Mouse (Mus musculus): ENCODE results near the gene Itpka. TPM values are rescaled to one million over a fixed set of nuclear protein-coding genes. Genes with fewer than 3 reads are reported as not detected.

The Itpka gene
- polyA plus RNA-seq, 1 experiment from 2014 or later: 0.34 TPM

DNA sequence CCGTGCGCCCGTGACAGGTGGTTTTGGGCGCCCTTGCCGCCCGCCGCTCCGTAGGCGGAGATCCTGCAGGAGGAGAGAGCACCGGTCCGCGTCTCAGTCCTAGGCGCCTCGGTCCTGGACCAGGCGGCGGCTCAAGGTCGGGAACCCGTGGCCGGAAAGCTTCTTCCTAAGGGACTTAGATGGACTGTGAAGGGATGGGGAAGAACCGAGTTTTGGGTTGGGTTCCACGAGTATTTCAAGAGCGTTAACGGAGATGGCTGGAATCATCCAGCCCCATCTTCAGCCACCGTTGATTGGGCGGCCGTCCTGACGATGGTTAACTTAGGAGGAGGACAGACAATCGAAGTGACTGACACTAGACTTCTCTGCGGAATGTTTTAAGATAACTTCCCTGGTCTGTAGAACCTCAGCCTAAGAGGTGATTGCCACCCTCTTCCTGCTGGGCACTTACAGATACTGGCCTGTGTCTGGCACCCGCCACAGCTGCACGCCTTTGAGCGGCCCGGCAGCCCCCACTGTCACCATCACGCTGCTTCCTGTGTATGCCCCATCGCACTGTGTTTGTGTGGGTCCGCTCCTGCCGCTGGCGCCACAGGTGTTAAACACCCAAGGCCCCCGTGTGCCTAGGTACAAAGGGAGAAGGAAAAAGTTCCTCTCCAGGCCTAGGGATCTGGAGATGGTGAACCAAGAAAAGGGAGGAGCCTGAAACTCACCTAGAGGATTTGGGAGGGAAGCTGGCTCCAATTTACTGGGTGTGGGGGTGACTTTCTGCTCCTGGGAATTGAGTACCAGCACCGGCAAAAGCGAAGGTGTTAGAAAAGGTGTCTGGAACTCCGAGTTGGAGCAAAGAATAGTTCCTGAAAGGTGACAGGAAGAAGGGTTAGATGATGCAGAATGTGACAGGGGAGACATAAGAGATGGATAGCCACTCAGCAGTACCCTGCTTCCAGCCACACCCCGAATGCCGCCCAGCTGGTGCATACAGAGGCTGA lies 17.0 kb downstream of the Itpka start:
- Histone ChIP-seq H3K27me3 (replicated peaks) (peaks cover 47% of the 10 kb centered on the region), H3K4me1 (peaks cover 20% of the 10 kb centered on the region), H3K9ac (no peak overlapping the region), H3K27ac (no peak overlapping the region), H3K36me3 (peaks cover 7% of the 10 kb centered on the region), H3K9me3 (no peaks in the 10 kb centered on the region), H3K4me2 (replicated peaks) (peak overlapping the region; percentile 100), H3K4me3 (peak overlapping the region; percentile 58)
- ATAC-seq (ENCODE audit: low FRiP score, low read depth): 0 out of 2 replicates have a peak, but pooled peaks have one; percentile 18
- 4% methylated on average over 44 of the region's 44 CpGs for whole genome bisulfite sequencing

DNA sequence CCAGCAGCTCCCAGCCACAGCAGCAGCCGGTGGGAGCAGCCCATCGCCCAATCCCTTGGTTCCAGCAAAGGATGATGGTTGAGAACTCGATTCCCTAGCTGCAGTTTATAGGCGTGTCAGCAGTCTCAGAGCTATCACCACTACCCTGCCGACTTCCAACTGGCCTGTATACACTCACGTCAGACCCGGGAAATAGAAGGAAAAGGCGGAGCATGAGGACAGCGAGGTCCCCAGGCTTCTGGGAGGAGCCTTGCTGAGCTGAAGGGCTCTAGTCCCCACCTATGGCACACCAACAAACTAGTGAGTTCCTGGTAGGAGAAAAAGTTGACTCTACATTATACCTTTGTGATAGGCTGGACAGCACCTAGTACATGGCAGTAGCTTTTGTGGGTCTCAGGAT lies 18.1 kb downstream of the Itpka start, which contains the start of gene Ltk:
TSS of gene Ltk (minus strand) at position 181 of the 400 bp plus-strand sequence.
- Histone ChIP-seq H3K4me3 (no peak within 1 kb of the TSS), H3K36me3 (peaks cover 18% of the 10 kb centered on the region), H3K4me1 (peaks cover 20% of the 10 kb centered on the region), H3K9me3 (no peaks in the 10 kb centered on the region), H3K27me3 (replicated peaks) (peaks cover 47% of the 10 kb centered on the region), H3K9ac (no peak within 1 kb of the TSS), H3K4me2 (replicated peaks) (peak within 1 kb of the TSS; percentile 100; the same call in 1 of the 2 replicates), H3K27ac (no peak within 1 kb of the TSS)
- ATAC-seq (ENCODE audit: low FRiP score, low read depth): no peak
- WGBS: 14% methylated on average over 9 of the region's 9 CpGs

DNA sequence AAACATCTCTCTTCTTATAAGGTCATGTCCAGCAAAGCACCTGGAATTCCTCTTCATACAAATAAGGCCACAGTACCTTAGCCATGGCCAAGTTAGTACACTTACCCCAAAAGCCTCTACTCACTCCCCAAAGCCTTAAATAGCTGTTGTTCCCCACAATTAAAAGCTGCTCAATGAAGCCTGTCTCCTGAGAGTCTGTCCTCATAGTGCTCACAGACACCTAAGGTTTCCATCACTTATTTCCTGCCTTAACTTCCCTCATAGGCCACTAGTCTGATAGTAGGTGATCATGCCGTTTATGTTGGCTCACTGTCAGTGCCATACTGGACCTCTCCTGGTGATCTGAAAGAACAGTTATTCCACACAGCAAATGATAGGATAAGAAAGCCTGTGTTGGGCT lies 20.1 kb downstream of the Itpka start:
- H3K27me3 ChIP-seq (replicated peaks): peaks cover 38% of the 10 kb centered on the region
- no peak overlapping the region for H3K27ac ChIP-seq
- no peaks in the 10 kb centered on the region for H3K9me3 ChIP-seq
- H3K4me2 ChIP-seq (replicated peaks): no peak overlapping the region
- H3K36me3 ChIP-seq: peaks cover 28% of the 10 kb centered on the region
- 79% methylated on average over 1 of the region's 1 CpGs for WGBS
- H3K4me3 ChIP-seq: no peak overlapping the region
- ATAC-seq (ENCODE audit: low FRiP score, low read depth): no peak
- H3K4me1 ChIP-seq: peaks cover 20% of the 10 kb centered on the region
- H3K9ac ChIP-seq: no peak overlapping the region

DNA sequence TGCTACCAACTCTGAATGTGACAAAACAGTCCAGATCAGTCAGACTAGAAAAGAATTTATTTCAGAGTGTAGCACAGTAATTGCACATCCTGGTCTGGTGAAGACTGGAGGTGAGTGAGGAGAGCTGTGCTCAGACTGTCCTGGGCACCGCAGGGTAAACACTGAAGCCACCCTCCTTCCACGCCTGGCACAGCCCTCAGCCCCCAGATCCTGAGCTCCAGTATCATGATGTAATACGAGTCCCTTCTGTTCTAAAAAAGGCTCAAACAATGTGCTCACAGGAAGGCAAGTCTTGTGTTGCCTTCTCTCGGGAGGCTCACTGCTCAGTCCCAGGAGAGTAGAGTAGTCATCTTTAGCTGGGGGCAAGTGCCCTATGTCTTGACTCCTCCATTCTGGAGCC lies 21.8 kb downstream of the Itpka start:
- H3K27ac ChIP-seq: no peak overlapping the region
- no peak overlapping the region for H3K4me2 ChIP-seq (replicated peaks)
- peaks cover 39% of the 10 kb centered on the region for H3K36me3 ChIP-seq
- WGBS: 82% methylated on average over 4 of the region's 4 CpGs
- no peak for ATAC-seq (ENCODE audit: low FRiP score, low read depth)
- peaks cover 3% of the 10 kb centered on the region; the same call in 1 of the 2 replicates for H3K4me1 ChIP-seq
- H3K9me3 ChIP-seq: no peaks in the 10 kb centered on the region
- no peak overlapping the region for H3K9ac ChIP-seq
- H3K27me3 ChIP-seq (replicated peaks): peaks cover 21% of the 10 kb centered on the region
- H3K4me3 ChIP-seq: no peak overlapping the region

DNA sequence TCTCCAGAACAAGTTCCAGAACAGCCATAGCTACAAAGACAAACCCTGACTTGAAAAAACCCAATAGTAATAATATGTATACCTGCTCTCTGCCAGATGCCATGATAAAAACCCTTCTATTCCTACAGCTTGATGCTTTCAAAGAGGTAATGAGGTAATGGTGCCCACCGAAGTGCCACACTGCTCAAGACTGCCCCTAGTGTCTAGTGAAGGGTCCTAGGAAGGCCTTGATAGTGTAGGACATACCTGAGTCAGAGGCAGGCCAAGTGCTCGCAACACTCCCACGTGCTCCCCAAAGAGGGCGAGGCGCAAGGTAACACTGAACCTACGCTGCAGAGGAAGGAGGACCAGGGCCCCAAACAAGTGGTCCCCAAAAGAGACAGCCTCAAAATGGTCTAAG lies 25.1 kb downstream of the Itpka start:
- H3K27me3 ChIP-seq (replicated peaks): no peaks in the 10 kb centered on the region
- H3K27ac ChIP-seq: no peak overlapping the region
- no peak overlapping the region for H3K9ac ChIP-seq
- H3K9me3 ChIP-seq: no peaks in the 10 kb centered on the region
- H3K36me3 ChIP-seq: peaks cover 72% of the 10 kb centered on the region
- no peak overlapping the region for H3K4me3 ChIP-seq
- no peaks in the 10 kb centered on the region for H3K4me1 ChIP-seq
- 89% methylated on average over 6 of the region's 6 CpGs for WGBS
- ATAC-seq (ENCODE audit: low FRiP score, low read depth): no peak
- no peak overlapping the region for H3K4me2 ChIP-seq (replicated peaks)

DNA sequence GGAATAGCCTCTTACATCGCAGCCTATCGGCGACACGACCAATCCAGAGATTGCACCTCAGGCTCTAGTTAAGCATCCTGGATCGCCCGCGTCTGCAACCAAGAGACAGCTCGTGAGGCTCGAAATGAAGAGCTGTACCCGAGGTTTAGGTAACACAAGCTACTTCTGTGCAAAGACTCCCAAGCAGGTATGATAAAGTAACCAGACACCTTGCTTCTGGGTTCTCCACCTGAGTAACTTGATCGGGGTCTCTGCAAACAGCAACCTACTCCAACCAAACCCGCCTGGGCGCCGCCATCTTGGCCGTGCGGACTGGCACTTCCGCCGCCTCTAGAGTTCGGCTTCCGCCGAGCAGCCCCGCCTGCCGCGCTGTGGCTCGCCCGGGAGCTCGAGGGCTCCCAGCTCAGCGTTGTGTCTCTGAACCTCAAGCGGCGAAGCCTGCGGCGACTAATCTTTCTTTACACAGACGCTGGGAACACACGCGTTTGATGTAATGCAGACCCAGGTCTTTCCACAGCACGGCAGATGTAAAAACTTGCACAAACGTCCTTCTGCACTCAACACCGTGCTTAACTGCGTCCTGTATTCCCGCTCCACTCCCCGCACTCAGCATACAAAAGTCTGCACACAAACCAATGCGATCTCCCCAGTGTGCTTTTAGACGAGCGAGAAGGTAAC lies 45.2 kb downstream of the Itpka start, which contains the start of gene Rpap1:
TSS of gene Rpap1 (minus strand) at position 332 of the 678 bp plus-strand sequence.
- Histone ChIP-seq H3K27me3 (replicated peaks) (no peaks in the 10 kb centered on the region), H3K4me3 (peak within 1 kb of the TSS; percentile 57), H3K36me3 (peaks cover 14% of the 10 kb centered on the region), H3K4me1 (peaks cover 8% of the 10 kb centered on the region), H3K4me2 (replicated peaks) (peak within 1 kb of the TSS; percentile 77), H3K9ac (peak within 1 kb of the TSS; percentile 67), H3K9me3 (no peaks in the 10 kb centered on the region), H3K27ac (peak within 1 kb of the TSS; percentile 67)
- under 1% methylated on average over 44 of the region's 44 CpGs for WGBS
- peak; percentile 96 for ATAC-seq (ENCODE audit: low FRiP score, low read depth)

DNA sequence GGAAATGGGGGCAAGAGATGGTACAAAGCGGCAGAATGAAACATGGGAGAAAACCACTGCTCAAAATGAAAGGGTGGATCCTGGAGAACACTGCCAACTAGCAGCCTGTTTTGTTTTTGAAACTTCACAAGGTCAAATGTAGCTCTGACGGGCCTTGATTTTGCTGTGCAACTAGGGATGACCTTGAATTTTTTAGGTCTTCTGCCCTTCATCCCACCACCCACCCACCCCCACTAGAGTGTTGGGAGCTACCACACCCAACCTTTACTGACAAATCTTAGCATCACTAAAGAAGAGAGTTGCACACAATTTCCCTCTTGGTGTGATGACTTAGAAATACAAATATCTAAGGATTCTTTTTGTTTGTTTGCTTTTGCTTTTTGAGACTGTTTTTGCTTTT lies 47.9 kb downstream of the Itpka start:
- Histone ChIP-seq H3K36me3 (no peaks in the 10 kb centered on the region), H3K4me1 (peaks cover 8% of the 10 kb centered on the region), H3K4me2 (replicated peaks) (no peak overlapping the region), H3K27ac (no peak overlapping the region), H3K27me3 (replicated peaks) (0 out of 2 replicates have a peak, but pooled peaks cover 3% of the 10 kb centered on the region), H3K9me3 (no peaks in the 10 kb centered on the region), H3K4me3 (no peak overlapping the region), H3K9ac (no peak overlapping the region)
- ATAC-seq (ENCODE audit: low FRiP score, low read depth): no peak
- WGBS: 88% methylated on average over 2 of the region's 2 CpGs

DNA sequence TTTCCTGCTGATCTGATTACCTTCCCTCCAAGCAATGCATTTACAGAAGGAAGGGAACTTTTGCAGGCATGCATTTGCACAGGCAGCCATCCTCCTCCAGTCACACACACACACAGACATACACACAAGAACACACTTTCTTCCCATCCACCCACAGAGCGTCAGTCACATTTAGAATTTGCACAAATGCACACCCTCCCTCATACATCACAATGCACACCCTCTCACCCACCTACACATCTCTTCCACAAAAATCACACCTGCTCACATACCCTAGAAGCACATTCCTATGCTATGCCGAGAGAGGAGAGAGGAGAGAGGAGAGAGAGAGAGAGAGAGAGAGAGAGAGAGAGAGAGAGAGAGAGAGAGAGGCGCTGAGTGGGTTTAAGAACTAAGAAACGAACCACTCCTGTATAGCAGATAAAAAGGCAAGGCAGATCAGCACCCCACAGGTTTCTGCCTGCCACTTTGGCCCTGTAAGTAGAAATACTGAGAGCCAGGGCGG lies 55.2 kb downstream of the Itpka start, which contains the start of gene Tyro3:
TSS of gene Tyro3 (plus strand) at position 455 of the 505 bp plus-strand sequence.
- Histone ChIP-seq H3K4me3 (no peak within 1 kb of the TSS), H3K4me2 (replicated peaks) (0 out of 2 replicates have a peak within 1 kb of the TSS, but pooled peaks have one; percentile 3), H3K36me3 (no peaks in the 10 kb centered on the region), H3K9me3 (no peaks in the 10 kb centered on the region), H3K9ac (no peak within 1 kb of the TSS), H3K4me1 (peaks cover 23% of the 10 kb centered on the region), H3K27me3 (replicated peaks) (peaks cover 27% of the 10 kb centered on the region), H3K27ac (no peak within 1 kb of the TSS)
- no peak for ATAC-seq (ENCODE audit: low FRiP score, low read depth)
- 63% methylated on average over 5 of the region's 5 CpGs for WGBS

DNA sequence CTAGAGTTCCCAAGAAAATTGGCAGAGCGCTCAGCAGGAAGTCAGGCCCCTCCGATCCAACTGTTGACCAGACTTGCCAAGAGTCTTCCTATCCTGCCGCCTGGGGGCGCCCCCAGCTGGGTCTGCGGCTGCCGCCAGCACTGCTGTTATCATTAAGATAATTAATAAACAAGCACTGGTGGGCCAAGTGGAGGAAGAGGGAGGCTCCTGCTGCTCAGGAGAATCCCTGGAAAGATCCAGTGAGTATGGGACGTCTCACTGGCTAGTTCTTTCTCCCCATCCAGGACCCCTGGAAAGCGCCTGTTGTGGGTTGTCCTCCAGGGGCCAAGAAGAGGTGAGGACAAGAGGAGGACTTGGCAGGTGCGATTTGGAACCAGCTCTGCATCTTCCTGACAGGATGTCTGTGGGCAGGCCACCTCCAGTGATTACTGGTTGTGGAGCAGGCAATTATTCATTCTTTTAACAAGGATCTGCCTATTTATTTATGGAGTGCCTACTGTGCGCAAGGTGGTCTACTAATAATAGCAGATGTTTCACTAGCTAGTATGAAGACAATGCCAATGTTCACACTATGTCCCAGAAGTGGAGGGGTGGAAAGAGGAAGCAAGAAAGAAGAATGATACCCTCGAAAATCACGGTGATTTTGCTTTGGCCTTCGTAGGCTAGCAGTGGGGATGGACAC lies 56.2 kb downstream of the Itpka start:
- WGBS: 12% methylated on average over 13 of the region's 13 CpGs
- Histone ChIP-seq H3K4me1 (peaks cover 33% of the 10 kb centered on the region), H3K9me3 (no peaks in the 10 kb centered on the region), H3K27ac (no peak overlapping the region), H3K36me3 (no peaks in the 10 kb centered on the region), H3K4me2 (replicated peaks) (peak overlapping the region; percentile 100), H3K4me3 (no peak overlapping the region), H3K9ac (no peak overlapping the region), H3K27me3 (replicated peaks) (peaks cover 27% of the 10 kb centered on the region)
- no peak for ATAC-seq (ENCODE audit: low FRiP score, low read depth)

DNA sequence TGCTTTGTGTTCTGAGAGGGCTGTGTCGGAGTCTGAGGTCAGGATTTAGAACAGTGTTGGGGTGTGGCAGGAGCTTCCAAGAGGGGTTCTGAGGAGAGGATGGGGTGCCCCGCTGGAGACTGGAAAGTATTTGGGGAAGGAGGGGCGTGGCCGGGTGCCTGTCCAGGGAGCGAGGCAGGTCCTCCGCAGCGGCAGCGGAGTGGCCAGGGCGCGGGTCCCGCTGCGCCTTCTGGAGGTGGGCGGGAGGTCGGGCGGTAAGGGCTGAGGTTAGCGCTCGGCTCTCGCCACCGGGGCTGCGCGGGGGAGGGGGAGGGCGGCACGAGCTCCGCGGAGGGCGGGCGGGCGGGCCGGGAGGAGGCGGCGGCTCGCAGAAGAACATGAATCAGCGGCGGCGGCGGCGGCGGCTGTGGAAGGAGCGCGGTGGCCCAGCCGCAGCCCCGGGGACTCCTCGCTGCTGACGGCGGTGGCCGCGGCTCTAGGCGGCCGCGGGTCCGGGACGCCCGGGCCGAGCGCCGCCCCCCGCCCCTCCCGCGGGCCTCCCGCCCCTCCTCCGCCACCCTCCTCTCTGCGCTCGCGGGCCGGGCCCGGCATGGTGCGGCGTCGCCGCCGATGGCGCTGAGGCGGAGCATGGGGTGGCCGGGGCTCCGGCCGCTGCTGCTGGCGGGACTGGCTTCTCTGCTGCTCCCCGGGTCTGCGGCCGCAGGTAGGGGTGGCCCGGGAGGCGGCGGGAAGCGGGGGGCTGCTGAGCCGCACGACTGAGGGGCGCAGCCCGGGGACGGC lies 57.2 kb downstream of the Itpka start:
- Histone ChIP-seq H3K4me2 (replicated peaks) (peak overlapping the region; percentile 100), H3K4me3 (peak overlapping the region; percentile 91), H3K4me1 (peaks cover 43% of the 10 kb centered on the region), H3K36me3 (no peaks in the 10 kb centered on the region), H3K27me3 (replicated peaks) (peaks cover 26% of the 10 kb centered on the region), H3K9ac (peak overlapping the region; percentile 93), H3K9me3 (no peaks in the 10 kb centered on the region), H3K27ac (0 out of 2 replicates have a peak overlapping the region, but pooled peaks have one; percentile 10)
- WGBS: under 1% methylated on average over 63 of the region's 89 CpGs
- ATAC-seq (ENCODE audit: low FRiP score, low read depth): peak; percentile 59
